Mouse (Mus musculus): ENCODE data around the gene Add1. TPM values are rescaled to one million over a fixed set of nuclear protein-coding genes. Genes with fewer than 3 reads are reported as not detected.

The Add1 gene
- 218 TPM for polyA plus RNA-seq (2017; shearing (Covaris generic))

GRCm38 (mm10) chr5:34573268-34574221 lies at the start of gene Add1:
Gene Add1 (plus strand): TSS chr5:34573664.

GRCm38 (mm10) chr5:34525663-34526476 lies 47.6 kb upstream of the Add1 start, which contains the start of gene Sh3bp2:
Gene Sh3bp2 (plus strand): TSS chr5:34525838.

GRCm38 (mm10) chr5:34636481-34637287 lies 63.2 kb downstream of the Add1 start, which contains the start of gene Mfsd10:
Gene Mfsd10 (minus strand): TSS chr5:34637212.

GRCm38 (mm10) chr5:34659686-34660590 lies 86.5 kb downstream of the Add1 start, which contains the start of the genes Nop14 and Grk4:
Gene Nop14 (minus strand): TSS chr5:34660148.
Gene Grk4 (plus strand): TSS chr5:34660379.

Other genes starting within 250 kb of the Add1 start
- 167 TPM for gene Rnf4, start 237.4 kb upstream of the Add1 start, polyA plus RNA-seq (2017; shearing (Covaris generic))
- gene Fam193a, start 203.7 kb upstream of the Add1 start, polyA plus RNA-seq (2017; shearing (Covaris generic)): 6.8 TPM
- 22.1 TPM for gene Tnip2, start 59.7 kb upstream of the Add1 start, polyA plus RNA-seq (2017; shearing (Covaris generic))
- gene Sh3bp2, start 47.8 kb upstream of the Add1 start, polyA plus RNA-seq (2017; shearing (Covaris generic)): 21.5 TPM
- 106 TPM for gene Mfsd10, start 63.5 kb downstream of the Add1 start, polyA plus RNA-seq (2017; shearing (Covaris generic))
- 49.1 TPM for gene Nop14, start 86.5 kb downstream of the Add1 start, polyA plus RNA-seq (2017; shearing (Covaris generic))
- 6.2 TPM for gene Grk4, start 86.7 kb downstream of the Add1 start, polyA plus RNA-seq (2017; shearing (Covaris generic))
- 6.9 TPM for gene Htt, start 188.1 kb downstream of the Add1 start, polyA plus RNA-seq (2017; shearing (Covaris generic))

Measured in CD4-positive, CD25-positive, alpha-beta regulatory T cell, adult 9 weeks (primary cell).